Mouse (Mus musculus) midbrain, embryonic 13.5 days (tissue): Measurements from ENCODE around the gene Ociad1. TPM values are rescaled to one million over a fixed set of nuclear protein-coding genes. Genes with fewer than 3 reads are reported as not detected.

Experiments used
- ATAC-seq: fragments of 200-750 bp; cut with Nextera tagmentation; 2 replicates; pipeline ENCODE4 v1.8.0; 2017; ENCODE audit warnings: mild to moderate bottlenecking, moderate TSS enrichment, moderate library complexity
- H3K27ac ChIP-seq: fragments of 300-500 bp; sonication (generic); 2 replicates; pipeline ENCODE4 v1.5.1; 2015; ENCODE audit warnings: inconsistent platforms, mild to moderate bottlenecking, moderate library complexity
- H3K27me3 ChIP-seq: fragments of 300-500 bp; sonication (generic); 2 replicates; pipeline ENCODE4 v1.6.1; 2015; ENCODE audit warnings: mild to moderate bottlenecking, inconsistent platforms
- H3K36me3 ChIP-seq: fragments of 300-500 bp; sonication (generic); 2 replicates; pipeline ENCODE4 v1.6.1; 2015; ENCODE audit warnings: mild to moderate bottlenecking, inconsistent platforms
- H3K4me1 ChIP-seq: fragments of 300-500 bp; sonication (generic); replicated peaks from 2 replicates; pipeline ENCODE4 v1.6.1; 2015; ENCODE audit warnings: inconsistent platforms
- H3K4me2 ChIP-seq: fragments of 300-500 bp; sonication (generic); replicated peaks from 2 replicates; pipeline ENCODE4 v1.6.1; 2015; ENCODE audit warnings: moderate library complexity, mild to moderate bottlenecking, inconsistent platforms
- H3K4me3 ChIP-seq: fragments of 300-500 bp; sonication (generic); replicated peaks from 2 replicates; pipeline ENCODE4 v1.5.1; 2015; ENCODE audit warnings: mild to moderate bottlenecking, inconsistent platforms
- H3K9ac ChIP-seq: fragments of 300-500 bp; sonication (generic); replicated peaks from 2 replicates; pipeline ENCODE4 v1.6.1; 2015; ENCODE audit warnings: mild to moderate bottlenecking, inconsistent platforms
- H3K9me3 ChIP-seq: fragments of 300-500 bp; sonication (generic); 2 replicates; pipeline ENCODE4 v1.6.1; 2016; ENCODE audit warnings: mild to moderate bottlenecking, inconsistent platforms
- WGBS: fragments of 180-500 bp; shearing (Covaris S2); methylation state at CpG from one replicate; pipeline ENCODE4 v1.1.7; 2015; 5-methylcytosine and 5-hydroxymethylcytosine counted together
- polyA plus RNA-seq: library from polyadenylated mRNA; unstranded; fragments of >200 nt; fragmentation: Nextera tagmentation; extraction: Ambion mirVana; gene quantifications from 2 replicates; pipeline ENCODE4 v1.2.1, GENCODE M21; 2015

The Ociad1 gene
- polyA plus RNA-seq, 1 experiment from 2014 or later, result 251 TPM

DNA sequence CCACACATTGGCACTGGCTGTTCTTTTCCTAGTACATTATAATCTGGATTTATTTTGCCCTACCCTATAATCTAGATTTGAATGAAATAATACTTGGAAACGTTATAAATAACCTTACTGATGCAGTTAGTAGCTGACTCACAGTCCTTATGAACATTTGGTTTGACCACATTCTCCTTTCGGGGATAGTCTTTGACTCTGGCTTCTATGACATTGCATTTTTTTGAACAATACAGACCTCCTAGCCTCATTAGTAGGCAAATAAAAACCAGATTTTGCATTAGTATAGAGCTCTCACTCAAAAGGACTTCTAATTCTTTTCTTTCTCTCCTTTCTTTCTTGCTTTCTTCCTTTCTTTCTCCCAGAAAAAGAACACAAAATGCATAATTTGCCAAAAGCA lies 2.7 kb upstream of the Ociad1 start:
- H3K9me3 ChIP-seq, result no peaks in the 10 kb centered on the region
- WGBS, result 64% methylated on average over 2 of the region's 2 CpGs
- no peak overlapping the region for H3K4me2 ChIP-seq
- no peaks in the 10 kb centered on the region for H3K27me3 ChIP-seq
- H3K9ac ChIP-seq, result no peak overlapping the region
- no peak for ATAC-seq
- no peak overlapping the region for H3K4me3 ChIP-seq
- peaks cover 2% of the 10 kb centered on the region for H3K36me3 ChIP-seq
- peaks cover 14% of the 10 kb centered on the region for H3K4me1 ChIP-seq
- H3K27ac ChIP-seq, result no peak overlapping the region

DNA sequence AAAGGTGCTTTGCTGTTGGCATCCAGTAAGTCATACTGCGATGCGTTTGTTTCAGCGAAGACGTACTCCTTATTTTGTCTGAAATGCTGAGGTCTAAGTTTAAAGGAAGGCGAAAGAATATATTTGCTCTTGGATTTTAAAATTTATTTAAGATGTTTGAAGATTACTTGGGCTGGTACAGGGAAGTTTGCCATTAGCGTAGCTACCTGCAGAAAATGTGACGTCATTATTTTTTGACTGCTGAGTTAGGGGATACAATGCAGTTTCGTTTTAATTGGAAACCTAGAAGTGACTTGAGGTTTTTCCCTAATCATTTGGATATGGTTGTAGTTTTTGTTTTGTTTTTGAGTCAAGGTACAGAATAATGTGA lies 859 bp downstream of the Ociad1 start:
- no peaks in the 10 kb centered on the region for H3K27me3 ChIP-seq
- H3K4me1 ChIP-seq, result peaks cover 24% of the 10 kb centered on the region
- WGBS, result 17% methylated on average over 8 of the region's 8 CpGs
- H3K9ac ChIP-seq, result peak overlapping the region; percentile 92
- H3K9me3 ChIP-seq, result no peaks in the 10 kb centered on the region
- peaks cover 20% of the 10 kb centered on the region for H3K36me3 ChIP-seq
- H3K4me3 ChIP-seq, result peak overlapping the region; percentile 84
- peak overlapping the region; percentile 78 for H3K4me2 ChIP-seq
- ATAC-seq, result no peak
- H3K27ac ChIP-seq, result peak overlapping the region; percentile 95; the same call in 1 of the 2 replicates

DNA sequence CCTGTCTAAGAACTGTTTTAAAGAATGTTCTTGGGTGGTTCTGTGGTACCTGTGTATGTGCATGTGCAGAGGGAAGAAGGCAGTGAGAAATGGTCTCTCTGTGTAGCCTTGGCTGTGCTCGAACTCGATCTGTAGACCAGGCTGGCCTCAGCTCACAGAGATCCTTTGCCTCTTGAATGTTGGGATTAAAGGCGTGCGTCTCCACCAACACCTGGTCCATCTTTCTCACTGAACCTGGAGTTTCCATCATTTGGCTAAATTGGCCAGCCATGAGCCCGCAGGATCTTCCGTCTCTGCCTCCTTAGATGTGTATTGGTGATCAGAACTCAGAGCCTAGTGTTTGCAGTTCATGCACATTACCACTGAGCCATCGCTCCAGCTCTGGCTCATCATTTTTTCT lies 2.4 kb downstream of the Ociad1 start:
- ATAC-seq, result no peak
- H3K9me3 ChIP-seq, result no peaks in the 10 kb centered on the region
- 95% methylated on average over 7 of the region's 7 CpGs for WGBS
- H3K4me1 ChIP-seq, result peaks cover 24% of the 10 kb centered on the region
- no peak overlapping the region for H3K27ac ChIP-seq
- peaks cover 28% of the 10 kb centered on the region for H3K36me3 ChIP-seq
- H3K27me3 ChIP-seq, result no peaks in the 10 kb centered on the region
- no peak overlapping the region for H3K4me3 ChIP-seq
- H3K4me2 ChIP-seq, result 0 out of 2 replicates have a peak overlapping the region, but pooled peaks have one; percentile 11
- no peak overlapping the region for H3K9ac ChIP-seq

DNA sequence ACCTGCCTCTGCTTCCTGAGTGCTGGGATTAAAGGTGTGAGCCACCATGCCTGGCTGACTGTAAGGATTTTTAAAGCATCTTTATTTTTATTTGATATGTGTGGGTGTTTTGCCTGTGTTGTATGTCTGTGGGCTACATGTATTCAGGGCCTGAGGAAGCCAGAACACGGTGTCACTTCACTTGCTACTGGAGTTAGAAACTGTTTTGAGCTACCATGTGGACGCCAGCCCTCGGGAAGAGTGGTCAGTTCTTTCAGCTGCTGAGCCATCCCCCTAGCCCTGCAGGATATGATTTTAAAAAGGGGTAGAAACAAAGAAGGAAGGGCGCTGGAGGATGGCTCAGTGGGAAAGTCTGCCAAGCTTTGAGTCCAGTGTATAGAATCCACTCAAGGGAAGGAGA lies 3.3 kb downstream of the Ociad1 start:
- Histone ChIP-seq H3K4me3 (no peak overlapping the region), H3K36me3 (peaks cover 33% of the 10 kb centered on the region), H3K4me1 (peaks cover 24% of the 10 kb centered on the region), H3K9me3 (no peaks in the 10 kb centered on the region), H3K4me2 (no peak overlapping the region), H3K9ac (no peak overlapping the region), H3K27ac (no peak overlapping the region), H3K27me3 (no peaks in the 10 kb centered on the region)
- WGBS, result 87% methylated on average over 4 of the region's 4 CpGs
- no peak for ATAC-seq

DNA sequence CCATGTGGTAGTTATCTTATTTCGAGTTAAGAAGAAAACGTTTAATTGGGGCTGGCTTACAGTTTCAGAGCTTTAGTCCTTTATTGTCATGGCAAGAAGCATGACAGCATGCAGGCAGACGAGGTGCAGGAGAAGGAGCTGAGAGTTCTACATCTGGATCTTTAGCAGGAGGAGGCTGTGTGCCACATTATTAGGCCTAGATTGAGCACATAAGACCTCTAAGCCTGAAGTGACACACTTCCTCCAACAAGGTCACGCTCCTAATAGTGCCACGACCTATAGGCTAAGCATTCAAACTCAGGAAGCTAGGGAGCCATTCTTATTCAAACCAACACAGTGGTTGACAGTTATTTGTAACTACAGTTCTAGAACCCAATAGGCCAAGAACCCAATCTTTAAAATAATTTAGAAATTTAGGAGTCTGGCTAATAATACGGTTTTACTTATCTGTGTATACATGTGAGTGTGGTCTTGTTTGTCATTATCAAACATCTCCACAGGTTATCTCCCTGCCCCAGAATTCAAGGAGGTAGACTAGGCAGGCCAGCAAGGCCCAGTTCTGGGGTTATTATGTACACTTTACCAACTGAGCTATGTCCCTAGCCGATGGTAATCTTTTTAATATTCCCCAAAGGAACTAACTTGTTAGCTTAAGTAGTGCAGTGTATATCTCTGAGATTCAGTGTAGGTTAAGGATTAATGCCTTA lies 9.2 kb downstream of the Ociad1 start:
- Histone ChIP-seq H3K9ac (no peak overlapping the region), H3K4me2 (no peak overlapping the region), H3K9me3 (no peaks in the 10 kb centered on the region), H3K27ac (no peak overlapping the region), H3K4me3 (no peak overlapping the region), H3K4me1 (no peaks in the 10 kb centered on the region), H3K27me3 (no peaks in the 10 kb centered on the region), H3K36me3 (peaks cover 63% of the 10 kb centered on the region)
- WGBS, result 88% methylated on average over 7 of the region's 7 CpGs
- ATAC-seq, result no peak

DNA sequence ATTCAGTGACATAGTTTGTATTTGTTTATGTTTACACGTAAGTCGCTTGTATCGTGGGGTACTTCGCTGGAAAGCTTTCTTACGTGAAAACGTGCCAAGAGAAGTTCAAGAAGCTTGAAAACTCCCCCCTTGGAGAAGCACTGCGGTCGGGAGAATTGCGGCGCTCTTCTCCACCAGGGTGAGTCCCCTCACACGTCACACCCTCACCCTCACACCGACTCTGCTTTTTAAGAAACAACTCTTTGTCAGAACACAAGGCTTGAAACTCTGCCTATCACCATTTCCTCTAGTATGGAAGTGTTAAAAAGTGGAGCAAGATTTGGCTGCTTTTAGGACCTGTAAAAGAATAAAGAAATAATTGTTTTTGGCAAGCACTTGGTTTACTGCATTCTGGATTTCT lies 11.9 kb downstream of the Ociad1 start:
- WGBS, result 90% methylated on average over 12 of the region's 12 CpGs
- H3K9ac ChIP-seq, result no peak overlapping the region
- no peak for ATAC-seq
- no peaks in the 10 kb centered on the region for H3K27me3 ChIP-seq
- peaks cover 74% of the 10 kb centered on the region for H3K36me3 ChIP-seq
- no peak overlapping the region for H3K4me3 ChIP-seq
- no peak overlapping the region for H3K4me2 ChIP-seq
- no peak overlapping the region for H3K27ac ChIP-seq
- no peaks in the 10 kb centered on the region for H3K4me1 ChIP-seq
- H3K9me3 ChIP-seq, result no peaks in the 10 kb centered on the region

DNA sequence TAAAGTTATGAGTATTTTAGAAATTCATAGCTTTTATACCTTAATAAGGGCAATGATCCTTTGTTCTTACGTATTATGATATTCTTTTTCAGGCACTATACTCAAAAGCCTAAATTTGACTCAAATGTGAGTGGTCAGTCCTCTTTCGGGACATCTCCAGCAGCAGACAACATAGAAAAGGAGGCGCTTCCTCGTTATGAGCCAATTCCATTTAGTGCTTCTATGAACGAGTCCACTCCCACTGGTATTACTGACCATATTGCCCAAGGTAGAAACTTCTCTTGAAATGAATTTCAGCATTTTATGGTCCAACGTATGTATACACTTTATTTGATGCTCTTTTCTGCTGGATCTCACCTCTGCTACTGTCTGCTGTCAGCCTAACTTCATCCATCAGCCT lies 13.9 kb downstream of the Ociad1 start:
- WGBS, result 98% methylated on average over 6 of the region's 6 CpGs
- Histone ChIP-seq H3K36me3 (peaks cover 74% of the 10 kb centered on the region), H3K4me1 (no peaks in the 10 kb centered on the region), H3K9ac (no peak overlapping the region), H3K9me3 (no peaks in the 10 kb centered on the region), H3K27ac (no peak overlapping the region), H3K4me2 (no peak overlapping the region), H3K4me3 (no peak overlapping the region), H3K27me3 (no peaks in the 10 kb centered on the region)
- no peak for ATAC-seq

DNA sequence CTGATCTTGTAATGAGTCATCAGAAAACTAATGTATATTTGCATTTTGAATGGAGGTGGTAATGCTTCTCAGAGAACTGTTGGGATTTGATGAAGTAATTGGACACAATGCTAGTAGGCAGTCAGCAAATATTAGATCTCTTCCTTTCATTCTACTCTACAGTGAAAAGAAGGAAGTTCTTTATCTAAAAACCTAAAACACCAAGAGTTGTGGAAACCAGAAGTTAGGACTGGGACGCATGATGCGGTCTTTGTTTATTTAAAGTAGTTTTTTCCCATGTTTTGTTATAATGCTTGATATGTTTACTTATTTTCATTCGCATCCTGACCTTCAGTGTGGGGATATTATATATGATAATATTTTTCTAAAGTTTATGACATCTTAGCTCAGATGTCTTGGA lies 14.7 kb downstream of the Ociad1 start:
- Histone ChIP-seq H3K36me3 (peaks cover 72% of the 10 kb centered on the region), H3K4me3 (no peak overlapping the region), H3K4me2 (no peak overlapping the region), H3K27me3 (no peaks in the 10 kb centered on the region), H3K27ac (no peak overlapping the region), H3K9ac (no peak overlapping the region), H3K9me3 (no peaks in the 10 kb centered on the region), H3K4me1 (no peaks in the 10 kb centered on the region)
- 97% methylated on average over 3 of the region's 3 CpGs for WGBS
- ATAC-seq, result no peak

DNA sequence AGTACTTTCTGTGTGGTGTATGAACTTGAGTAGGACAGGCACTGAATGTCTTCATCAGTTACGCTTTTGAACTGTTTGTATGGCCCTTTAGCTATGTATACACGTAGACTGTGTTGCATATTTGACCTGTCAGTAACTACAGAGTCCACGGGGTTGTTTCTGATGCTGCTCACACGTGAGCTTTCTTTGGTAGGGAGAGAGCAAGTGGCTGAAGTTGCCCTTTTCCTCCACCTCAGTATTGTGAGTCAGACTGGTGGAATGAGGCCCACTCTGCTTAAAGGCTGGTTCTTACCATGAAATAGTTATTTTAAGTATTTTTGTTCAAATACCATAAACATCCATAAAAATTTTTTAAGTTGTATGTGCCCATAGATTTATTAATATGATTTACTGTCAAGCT lies 16.9 kb downstream of the Ociad1 start:
- Histone ChIP-seq H3K27me3 (no peaks in the 10 kb centered on the region), H3K9ac (no peak overlapping the region), H3K9me3 (no peaks in the 10 kb centered on the region), H3K4me2 (no peak overlapping the region), H3K4me3 (no peak overlapping the region), H3K4me1 (no peaks in the 10 kb centered on the region), H3K36me3 (peaks cover 78% of the 10 kb centered on the region), H3K27ac (no peak overlapping the region)
- no peak for ATAC-seq
- 92% methylated on average over 4 of the region's 4 CpGs for WGBS

DNA sequence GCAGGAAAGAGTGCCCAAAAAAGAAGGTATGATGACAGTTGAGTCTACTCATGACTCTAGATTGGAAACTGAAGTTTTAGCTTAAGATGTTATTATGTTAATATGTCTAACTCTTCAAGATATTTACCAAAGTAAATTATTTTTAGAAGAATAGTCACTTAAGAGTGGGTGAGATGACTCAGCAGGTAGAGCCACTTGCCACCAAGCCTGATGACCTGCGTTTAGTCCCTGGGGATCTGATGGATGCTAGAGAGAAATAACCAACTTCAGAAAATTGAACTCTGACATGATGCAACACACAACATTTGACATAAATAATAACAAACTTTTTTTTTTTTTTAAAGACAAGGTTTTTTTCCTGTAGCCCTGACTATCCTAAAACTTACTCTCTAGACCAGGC lies 17.8 kb downstream of the Ociad1 start:
- no peak overlapping the region for H3K9ac ChIP-seq
- H3K36me3 ChIP-seq, result peaks cover 82% of the 10 kb centered on the region
- H3K27ac ChIP-seq, result no peak overlapping the region
- ATAC-seq, result no peak
- no peaks in the 10 kb centered on the region for H3K9me3 ChIP-seq
- H3K4me2 ChIP-seq, result no peak overlapping the region
- WGBS, result 98% methylated on average over 1 of the region's 1 CpGs
- H3K4me1 ChIP-seq, result no peaks in the 10 kb centered on the region
- no peaks in the 10 kb centered on the region for H3K27me3 ChIP-seq
- H3K4me3 ChIP-seq, result no peak overlapping the region

DNA sequence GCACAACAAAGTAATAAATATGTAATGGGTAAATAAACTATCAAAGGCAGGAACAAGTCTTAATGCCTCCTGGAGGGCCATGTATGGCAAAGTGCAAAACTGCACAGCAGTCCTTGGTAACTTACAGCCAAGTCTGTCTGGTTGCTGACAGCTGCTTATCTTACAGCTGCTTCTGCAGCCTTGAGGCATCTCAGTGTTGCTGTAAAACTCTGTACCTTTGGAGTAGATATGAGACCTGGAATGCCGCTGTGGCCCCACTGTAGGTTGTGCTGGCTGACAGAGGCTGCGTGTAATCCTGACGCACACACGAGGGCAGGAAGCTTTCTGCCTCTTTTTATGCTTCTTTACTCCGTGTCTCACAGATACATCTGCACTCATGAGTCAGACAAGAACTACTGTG lies 18.9 kb downstream of the Ociad1 start:
- no peak overlapping the region for H3K9ac ChIP-seq
- H3K27ac ChIP-seq, result no peak overlapping the region
- no peak for ATAC-seq
- H3K9me3 ChIP-seq, result no peaks in the 10 kb centered on the region
- H3K27me3 ChIP-seq, result no peaks in the 10 kb centered on the region
- H3K4me2 ChIP-seq, result no peak overlapping the region
- no peaks in the 10 kb centered on the region for H3K4me1 ChIP-seq
- H3K36me3 ChIP-seq, result peaks cover 83% of the 10 kb centered on the region
- H3K4me3 ChIP-seq, result no peak overlapping the region
- 95% methylated on average over 5 of the region's 5 CpGs for WGBS

DNA sequence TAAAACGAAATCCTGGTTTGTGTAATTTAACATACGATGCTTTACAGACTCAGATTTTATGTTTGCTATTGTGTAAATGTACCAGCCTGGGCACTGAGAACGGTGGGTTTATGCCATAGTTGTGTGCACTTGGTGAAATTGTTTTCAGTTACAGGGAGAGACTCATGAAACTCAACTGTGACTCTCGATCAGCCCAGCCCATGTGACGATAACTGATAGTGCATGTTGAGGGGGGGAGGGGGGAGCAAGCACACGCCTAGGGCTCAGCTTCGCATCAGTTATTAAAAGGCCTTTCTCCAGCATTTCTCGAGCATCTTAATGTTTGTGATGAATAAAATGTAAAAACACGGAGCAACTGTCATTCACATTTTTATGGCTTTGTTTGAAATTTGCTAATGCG lies 21.0 kb downstream of the Ociad1 start:
- Histone ChIP-seq H3K4me2 (no peak overlapping the region), H3K27me3 (no peaks in the 10 kb centered on the region), H3K4me3 (no peak overlapping the region), H3K9me3 (no peaks in the 10 kb centered on the region), H3K9ac (no peak overlapping the region), H3K36me3 (peaks cover 68% of the 10 kb centered on the region), H3K4me1 (no peaks in the 10 kb centered on the region), H3K27ac (no peak overlapping the region)
- 95% methylated on average over 10 of the region's 10 CpGs for WGBS
- ATAC-seq, result no peak

DNA sequence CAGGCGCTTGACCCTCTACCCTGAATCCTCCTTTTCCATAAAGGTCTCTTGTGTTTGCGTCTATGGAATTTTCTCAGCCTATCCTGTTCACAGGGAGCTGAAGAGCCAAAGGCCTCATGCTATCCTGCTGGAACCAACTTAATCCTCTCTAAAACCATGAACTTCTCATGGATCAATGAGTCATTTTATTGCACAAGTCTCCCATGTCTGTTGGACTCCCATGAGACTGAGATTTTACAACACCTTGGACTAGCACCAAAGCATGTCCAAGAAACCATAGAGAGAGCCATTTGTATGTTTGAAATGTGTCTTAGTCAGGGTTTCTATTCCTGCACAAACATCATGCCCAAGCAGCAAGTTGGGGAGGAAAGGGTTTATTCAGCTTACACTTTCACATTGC lies 22.1 kb downstream of the Ociad1 start:
- peaks cover 61% of the 10 kb centered on the region for H3K36me3 ChIP-seq
- H3K4me1 ChIP-seq, result no peaks in the 10 kb centered on the region
- H3K9me3 ChIP-seq, result no peaks in the 10 kb centered on the region
- WGBS, result 96% methylated on average over 2 of the region's 2 CpGs
- no peak for ATAC-seq
- H3K27ac ChIP-seq, result no peak overlapping the region
- H3K4me3 ChIP-seq, result no peak overlapping the region
- no peak overlapping the region for H3K4me2 ChIP-seq
- H3K9ac ChIP-seq, result no peak overlapping the region
- H3K27me3 ChIP-seq, result no peaks in the 10 kb centered on the region
